In the genomic region with DNA sequence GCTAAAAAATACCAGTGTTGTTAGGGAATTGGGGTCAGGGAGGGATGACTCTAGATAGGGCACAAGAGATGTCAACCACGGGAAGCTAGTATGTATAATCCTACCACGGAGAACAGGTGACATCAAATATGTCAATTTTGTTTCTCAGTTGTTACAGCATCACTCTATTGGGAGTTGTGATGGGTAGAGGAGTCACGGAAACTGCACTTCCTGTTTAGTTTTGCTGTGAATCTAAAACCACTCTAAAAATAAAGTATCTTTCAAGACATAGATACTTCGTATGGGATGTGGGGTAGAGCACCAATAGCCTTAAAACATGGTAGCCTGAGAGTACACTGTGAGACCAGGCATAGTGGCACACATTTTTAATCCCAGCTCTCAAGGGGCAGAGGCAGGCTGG, we compare ENCODE assay signal across 28 mouse cellular contexts. TPM values are rescaled to one million over a fixed set of nuclear protein-coding genes. Genes with fewer than 3 reads are reported as not detected.
A peak's percentile ranks its signal among the peaks of the same experiment; 100 is the strongest.
DNase-seq lines count a peak whose midpoint lies in the region; ATAC-seq and TF ChIP-seq lines count a peak whose summit lies in the region.
"Had no signal": no experiment of that assay in that cellular context is flagged by ENCODE, and none has a peak within 500 bp of the region (broad histone marks: within the 10 kb centered on the region; RNA-seq: fewer than 3 reads in every experiment).

No protein-coding gene starts in this region.

- no peak overlapping the region for H3K4me3 ChIP-seq in cerebellum, adult 2 months (replicated peaks; ENCODE audit: insufficient read depth, low read depth, low read length)
- H3K4me3 ChIP-seq: embryonic facial prominence, embryonic 10.5 days; embryonic facial prominence, embryonic 13.5 days; erythroblast, embryonic 14.5 days; forebrain, embryonic 12.5 days; hindbrain, embryonic 10.5 days; hindbrain, embryonic 13.5 days had no signal

- TF ChIP-seq CTCF in cerebellum, adult 2 months (IDR thresholded peaks at IDR 0.05; ENCODE audit: borderline replicate concordance, insufficient read depth, low read depth, low read length): no peak

- H3K4me1 ChIP-seq in cerebellum, adult 2 months (ENCODE audit: control insufficient read depth, insufficient read depth, low read length): no peaks in the 10 kb centered on the region
- H3K4me1 ChIP-seq: embryonic facial prominence, embryonic 10.5 days; embryonic facial prominence, embryonic 13.5 days; forebrain, embryonic 12.5 days had no signal

- ATAC-seq in CD4-positive, CD25-positive, alpha-beta regulatory T cell, adult 4 months: peak; percentile 65
- 0 out of 2 replicates have a peak, but pooled peaks have one; percentile 34 for ATAC-seq in common myeloid progenitor, adult 5-6 weeks (replicated peaks; ENCODE audit: low read depth, poor library complexity, severe bottlenecking)
- peak; percentile 17; the same call in 1 of the 2 replicates for ATAC-seq in megakaryocyte, adult 5-6 weeks (ENCODE audit: poor library complexity, severe bottlenecking)
- ATAC-seq: forebrain, embryonic 16.5 days; hindbrain, embryonic 16.5 days; intestine, postnatal 0 days had no signal

- no peak overlapping the region for H3K27ac ChIP-seq in cerebellum, adult 2 months (ENCODE audit: insufficient read depth, low read length)
- H3K27ac ChIP-seq: embryonic facial prominence, embryonic 10.5 days; embryonic facial prominence, embryonic 13.5 days; forebrain, embryonic 12.5 days; hindbrain, embryonic 10.5 days; hindbrain, embryonic 13.5 days had no signal

- DNase-seq in B cell, adult 2 months: peak; percentile 4 to 12
- no peak for DNase-seq in gastrocnemius, adult 8-10 months (ENCODE audit: low spot score in 2 of 2)
- no peak for DNase-seq in yolk sac, embryonic 10.5 days (ENCODE audit: low spot score)
- no peak for DNase-seq in cerebellum, adult 2 months
- no peak for DNase-seq in cerebellum, postnatal 36 days
- DNase-seq: adrenal gland, adult 8-10 months; adrenal gland, postnatal 25 days; cerebellum, adult 11-12 months; cerebellum, adult 9-10 months; cerebellum, postnatal 14 days; embryo, embryonic 11 days; gastrocnemius, postnatal 14 days; heart, adult 11 months; heart, postnatal 36 days had no signal

- 93% methylated on average over 4 of the region's 4 CpGs for WGBS in cerebellum, adult 2 months

- no peaks in the 10 kb centered on the region for H3K27me3 ChIP-seq in cerebellum, adult 2 months (ENCODE audit: control insufficient read depth, insufficient read depth, low read length)
- H3K27me3 ChIP-seq: CH12.LX; embryonic facial prominence, embryonic 13.5 days; forebrain, embryonic 12.5 days; hindbrain, embryonic 13.5 days; Patski had no signal

- no peak for TF ChIP-seq POLR2A in cerebellum, adult 2 months (IDR thresholded peaks at IDR 0.05; ENCODE audit: borderline replicate concordance, insufficient read depth, low read length)

RNA-seq across cellular contexts. Expression of a gene that starts 42.2 kb away (rescaled TPM):
- 100 to 1,000 TPM; 210 to 222 TPM for polyA plus RNA-seq in CD4-positive, CD25-positive, alpha-beta regulatory T cell, adult 4 months (2017; shearing (Covaris generic))
- total RNA-seq in common myeloid progenitor, adult 5-6 weeks (2017): 232 and 249 TPM in 2 replicates
- total RNA-seq in megakaryocyte, adult 5-6 weeks (2015): 265 and 275 TPM in 2 replicates
- 136 and 156 TPM in 2 replicates for total RNA-seq in megakaryocyte, adult 5-6 weeks (2017)
- 10 to 100 TPM; 12.4 to 19.9 (median 19.0) TPM for total RNA-seq in gastrocnemius, adult 8-10 months (2022)
- polyA plus RNA-seq in cerebellum, adult 2 months (2012; rRNA removed): 426 and 436 TPM in 2 replicates

Comparison
In these comparisons a context has a peak if more than half of its experiments do, and no peak if none do; other contexts are left out.
1. DNase-seq: peak in B cell, adult 2 months (2 of 2); none in gastrocnemius, adult 8-10 months (0 of 2), yolk sac, embryonic 10.5 days (single experiment), cerebellum, adult 2 months (0 of 2) and cerebellum, postnatal 36 days (0 of 2).
2. RNA of a gene that starts 42.2 kb away (total RNA-seq): 136 to 275 TPM in megakaryocyte, adult 5-6 weeks and 232 to 249 TPM in common myeloid progenitor, adult 5-6 weeks; 12.4 to 19.9 TPM in gastrocnemius, adult 8-10 months; every median in the first group is over 4 times any median in the second.
3. Peak in every context shown above with its lines, with median percentiles within 50 percentile points of each other: ATAC-seq.